Mouse (Mus musculus): Measurements from ENCODE around the gene Rnf216. TPM values are rescaled to one million over a fixed set of nuclear protein-coding genes. Genes with fewer than 3 reads are reported as not detected.

Rnf216 gene
- polyA plus RNA-seq, 1 experiment, result 15.7 TPM

Other genes starting within 250 kb of the Rnf216 start
- 9.9 and 16.1 TPM in 2 replicates for gene Fbxl18, start 217.6 kb downstream of the Rnf216 start, polyA plus RNA-seq (2012; rRNA removed)
- 8,043 and 9,072 TPM in 2 replicates for gene Actb, start 206.2 kb downstream of the Rnf216 start, polyA plus RNA-seq (2012; rRNA removed)
- gene Fscn1, start 152.7 kb downstream of the Rnf216 start, polyA plus RNA-seq (2012; rRNA removed), result 15.5 and 16.4 TPM in 2 replicates
- gene Olfr718-ps1, start 34.6 kb upstream of the Rnf216 start, polyA plus RNA-seq (2012; rRNA removed), result not detected in 2 replicates
- gene Rbak, start 67.8 kb upstream of the Rnf216 start, polyA plus RNA-seq (2012; rRNA removed), result 2.6 and 3.1 TPM in 2 replicates
- not detected in 2 replicates for gene Spdye4b, start 68.0 kb upstream of the Rnf216 start, polyA plus RNA-seq (2012; rRNA removed)
- not detected in 2 replicates for gene Spdye4a, start 113.9 kb upstream of the Rnf216 start, polyA plus RNA-seq (2012; rRNA removed)
- gene Zfp12, start 122.2 kb upstream of the Rnf216 start, polyA plus RNA-seq (2012; rRNA removed), result 4.1 and 4.5 TPM in 2 replicates
- gene Zfp316, start 157.0 kb upstream of the Rnf216 start, polyA plus RNA-seq (2012; rRNA removed), result 1.3 and 1.9 TPM in 2 replicates
- 0.07 and 0.08 TPM in 2 replicates for gene Zfp853, start 180.6 kb upstream of the Rnf216 start, polyA plus RNA-seq (2012; rRNA removed)
- gene E130309D02Rik, start 202.4 kb upstream of the Rnf216 start, polyA plus RNA-seq (2012; rRNA removed), result 17.7 and 18.3 TPM in 2 replicates
- gene Zdhhc4, start 216.3 kb upstream of the Rnf216 start, polyA plus RNA-seq (2012; rRNA removed), result 53.3 and 63.0 TPM in 2 replicates
- gene Grid2ip, start 244.3 kb upstream of the Rnf216 start, polyA plus RNA-seq (2012; rRNA removed), result 0.16 and 0.22 TPM in 2 replicates